Mouse (Mus musculus) spleen, adult 2 months (tissue): ENCODE results near the gene Pim3.

Experiments
- CTCF ChIP-seq: fragments of 200-500 bp; IDR thresholded peaks from 2 replicates; pipeline ENCODE4 v1.5.1; 2011; ENCODE audit warnings: mild to moderate bottlenecking, inconsistent platforms; ENCODE audit not compliant: insufficient read depth, insufficient read length, insufficient replicate concordance; ENCODE audit errors: extremely low read depth
- POLR2A ChIP-seq: fragments of 200-500 bp; IDR thresholded peaks from 2 replicates; pipeline ENCODE4 v1.6.1; 2011; ENCODE audit warnings: low read depth, low read length, inconsistent platforms

DNA sequence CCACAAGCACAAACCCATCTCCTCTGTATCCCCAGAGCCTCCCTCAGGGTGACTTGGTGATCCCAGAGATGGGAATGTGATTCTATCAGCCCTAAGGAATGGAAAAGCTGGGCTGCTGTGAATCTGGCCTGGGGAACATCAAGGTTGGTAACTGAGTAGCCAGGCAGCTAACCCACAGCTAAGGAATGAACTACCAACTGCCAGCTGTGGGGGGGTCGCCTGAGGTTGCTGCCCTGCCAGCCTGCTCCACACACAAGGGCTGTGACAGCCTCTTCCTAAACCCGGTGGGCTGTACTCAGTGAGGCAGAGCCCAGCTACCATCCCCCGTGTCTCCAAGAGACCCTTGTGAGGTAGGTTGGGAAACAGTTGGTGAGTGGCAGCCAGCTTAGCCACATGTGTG is 10.9 kb upstream of the Pim3 start:
- TF ChIP-seq CTCF (no peak), POLR2A (no peak)
